Mouse (Mus musculus): ENCODE measurements at regions not wholly inside any gene's neighbourhood (a gene's known extent, or its start where the extent isn't known, plus 50 kb on each side); places are given as distances from the start of the nearest gene placed in this dataset.

DNA sequence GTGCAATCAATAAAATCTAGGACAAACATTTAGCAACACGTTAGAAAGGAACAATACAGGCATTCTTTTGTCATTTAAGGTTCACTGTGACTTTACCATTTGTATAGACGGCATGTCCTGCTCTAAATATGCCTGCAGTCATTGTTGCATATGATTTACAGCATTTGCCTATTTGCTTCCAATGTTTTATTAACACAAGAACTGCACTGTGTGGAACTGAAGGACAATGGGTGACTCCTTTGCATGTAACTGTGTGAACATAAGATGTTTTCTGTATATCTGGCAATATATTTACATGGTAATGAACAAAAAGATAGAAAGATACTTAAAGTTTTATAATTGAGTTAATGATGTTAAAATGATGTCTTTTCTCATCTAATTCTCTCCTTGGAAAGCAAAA lies 57.1 kb downstream of the Pou4f1 start:
- in situ Hi-C loops (cut with MboI; ENCODE audit: low pct_ligation_motif_present, low pct_unique_long_range_greater_than_20kb, low sequenced_read_pairs) (no loop called here), dilution Hi-C loops (cut with MboI; ENCODE audit: extremely low pct_ligation_motif_present, extremely low pct_unique_long_range_greater_than_20kb, low sequenced_read_pairs) (no loop called here)
- Histone ChIP-seq H3K9me3 (replicated peaks; ENCODE audit: low read length) (no peaks in the 10 kb centered on the region), H3K9ac (ENCODE audit: insufficient read depth, low read depth) (no peak overlapping the region), H3K27ac (ENCODE audit: insufficient read depth, low read depth) (no peak overlapping the region), H3K4me3 (replicated peaks in 1 of 3; ENCODE audit: low read depth in 2 of 3, low read length in 2 of 3, poor library complexity in 1 of 3) (no peak overlapping the region), H3K4me1 (ENCODE audit: control insufficient read depth in 1 of 2, insufficient read depth in 2 of 2) (no peaks in the 10 kb centered on the region), H3K36me3 (replicated peaks in 1 of 2; ENCODE audit: control insufficient read depth in 1 of 2, insufficient read depth in 1 of 2, low read length in 1 of 2) (no peaks in the 10 kb centered on the region), H3K79me2 (replicated peaks; ENCODE audit: control insufficient read depth, extremely low read depth, insufficient read depth, poor library complexity, severe bottlenecking) (no peaks in the 10 kb centered on the region), H3K27me3 (replicated peaks) (no peaks in the 10 kb centered on the region), H3K4me2 (ENCODE audit: insufficient read depth, low read depth, poor library complexity, severe bottlenecking) (no peak overlapping the region)
- TF ChIP-seq BHLHE40 (IDR thresholded peaks at IDR 0.05; ENCODE audit: low read depth, low read length) (no peak), ZMIZ1 (IDR thresholded peaks at IDR 0.05; ENCODE audit: low read depth, low read length) (no peak), MEF2A (IDR thresholded peaks at IDR 0.05; ENCODE audit: borderline replicate concordance, low read depth, low read length) (no peak), ETS1 (conservative IDR thresholded peaks at IDR 0.05; ENCODE audit: low read depth, low read length) (no peak), NRF1 (IDR thresholded peaks at IDR 0.05; ENCODE audit: low read depth, low read length) (no peak), POLR2A (IDR thresholded peaks at IDR 0.05; ENCODE audit: low read depth, low read length) (no peak), SIN3A (IDR thresholded peaks at IDR 0.05; ENCODE audit: low read length) (no peak), TCF12 (IDR thresholded peaks at IDR 0.05; ENCODE audit: low read depth, low read length) (no peak), UBTF (IDR thresholded peaks at IDR 0.05; ENCODE audit: low read depth, low read length) (no peak), SMC3 (IDR thresholded peaks at IDR 0.05; ENCODE audit: low read depth, low read length) (no peak), MAX (IDR thresholded peaks at IDR 0.05; ENCODE audit: low read length) (no peak), CTCF (conservative IDR thresholded peaks at IDR 0.05 in 1 of 2, IDR thresholded peaks at IDR 0.05 in 1 of 2; ENCODE audit: low read depth in 2 of 2, low read length in 2 of 2) (no peak), JUND (conservative IDR thresholded peaks at IDR 0.05; ENCODE audit: low read depth, low read length) (no peak), ZC3H11A (IDR thresholded peaks at IDR 0.05; ENCODE audit: low read depth, low read length) (no peak), TBP (conservative IDR thresholded peaks at IDR 0.05; ENCODE audit: low read depth, low read length) (no peak)
- no peak for DNase-seq (ENCODE audit: extremely low read depth)

DNA sequence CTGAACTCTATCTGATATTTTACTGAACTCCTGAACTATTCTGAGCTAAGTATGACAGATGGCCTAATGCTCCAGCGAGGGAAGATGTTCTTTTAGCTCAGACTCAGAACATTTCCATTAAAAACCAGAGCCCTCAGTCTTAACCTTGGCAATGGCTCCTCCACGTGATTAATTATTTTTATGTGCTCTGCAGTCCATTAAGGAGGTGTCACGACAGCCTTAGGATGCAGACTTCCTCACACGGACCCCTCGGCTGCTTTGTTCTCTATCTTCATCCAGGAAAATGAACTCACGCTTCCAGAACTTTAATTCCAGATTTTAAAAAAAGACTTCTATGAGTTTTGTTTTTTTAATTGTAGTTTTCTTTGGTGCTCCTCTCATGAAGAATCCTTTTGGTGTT lies 57.5 kb downstream of the Pou4f1 start:
- Histone ChIP-seq H3K9me3 (replicated peaks; ENCODE audit: low read length) (no peaks in the 10 kb centered on the region), H3K36me3 (replicated peaks in 1 of 2; ENCODE audit: control insufficient read depth in 1 of 2, insufficient read depth in 1 of 2, low read length in 1 of 2) (no peaks in the 10 kb centered on the region), H3K4me1 (ENCODE audit: control insufficient read depth in 1 of 2, insufficient read depth in 2 of 2) (no peaks in the 10 kb centered on the region), H3K4me2 (ENCODE audit: insufficient read depth, low read depth, poor library complexity, severe bottlenecking) (no peak overlapping the region), H3K27ac (ENCODE audit: insufficient read depth, low read depth) (no peak overlapping the region), H3K79me2 (replicated peaks; ENCODE audit: control insufficient read depth, extremely low read depth, insufficient read depth, poor library complexity, severe bottlenecking) (no peaks in the 10 kb centered on the region), H3K27me3 (replicated peaks) (no peaks in the 10 kb centered on the region), H3K9ac (ENCODE audit: insufficient read depth, low read depth) (no peak overlapping the region), H3K4me3 (replicated peaks in 1 of 3; ENCODE audit: low read depth in 2 of 3, low read length in 2 of 3, poor library complexity in 1 of 3) (no peak overlapping the region)
- in situ Hi-C loops (cut with MboI; ENCODE audit: low pct_ligation_motif_present, low pct_unique_long_range_greater_than_20kb, low sequenced_read_pairs): no loop called here
- no peak for DNase-seq (ENCODE audit: extremely low read depth)
- TF ChIP-seq USF2 (conservative IDR thresholded peaks at IDR 0.05; ENCODE audit: low read depth, low read length) (no peak), MAZ (IDR thresholded peaks at IDR 0.05; ENCODE audit: low read depth, low read length) (no peak), TCF12 (IDR thresholded peaks at IDR 0.05; ENCODE audit: low read depth, low read length) (no peak), NELFE (IDR thresholded peaks at IDR 0.05; ENCODE audit: low read depth, low read length) (no peak), KAT2A (IDR thresholded peaks at IDR 0.05; ENCODE audit: insufficient replicate concordance, low read length) (no peak), RAD21 (IDR thresholded peaks at IDR 0.05; ENCODE audit: low read depth, low read length) (no peak), POLR2A (IDR thresholded peaks at IDR 0.05; ENCODE audit: low read depth, low read length) (no peak), EP300 (IDR thresholded peaks at IDR 0.05; ENCODE audit: low read length) (no peak)
- dilution Hi-C loops (cut with MboI; ENCODE audit: extremely low pct_ligation_motif_present, extremely low pct_unique_long_range_greater_than_20kb, low sequenced_read_pairs): no loop called here

Data from CH12.LX (cell line).